Mouse (Mus musculus): Measurements from ENCODE around the gene Cd44.

- TF ChIP-seq CTCF (IDR thresholded peaks at IDR 0.05; ENCODE audit: borderline replicate concordance, control insufficient read depth, extremely low read depth, insufficient read depth, low read length, poor library complexity) = no peak
- TF ChIP-seq POLR2A (IDR thresholded peaks at IDR 0.05; ENCODE audit: control insufficient read depth, extremely low read depth, insufficient read depth, low read length, poor library complexity) = no peak
These were observed 75.4 kb downstream of the Cd44 start for GRCm38 (mm10) chr2:102825961-102826633.

Measured in thymus, adult 2 months (tissue).